In the genomic region with DNA sequence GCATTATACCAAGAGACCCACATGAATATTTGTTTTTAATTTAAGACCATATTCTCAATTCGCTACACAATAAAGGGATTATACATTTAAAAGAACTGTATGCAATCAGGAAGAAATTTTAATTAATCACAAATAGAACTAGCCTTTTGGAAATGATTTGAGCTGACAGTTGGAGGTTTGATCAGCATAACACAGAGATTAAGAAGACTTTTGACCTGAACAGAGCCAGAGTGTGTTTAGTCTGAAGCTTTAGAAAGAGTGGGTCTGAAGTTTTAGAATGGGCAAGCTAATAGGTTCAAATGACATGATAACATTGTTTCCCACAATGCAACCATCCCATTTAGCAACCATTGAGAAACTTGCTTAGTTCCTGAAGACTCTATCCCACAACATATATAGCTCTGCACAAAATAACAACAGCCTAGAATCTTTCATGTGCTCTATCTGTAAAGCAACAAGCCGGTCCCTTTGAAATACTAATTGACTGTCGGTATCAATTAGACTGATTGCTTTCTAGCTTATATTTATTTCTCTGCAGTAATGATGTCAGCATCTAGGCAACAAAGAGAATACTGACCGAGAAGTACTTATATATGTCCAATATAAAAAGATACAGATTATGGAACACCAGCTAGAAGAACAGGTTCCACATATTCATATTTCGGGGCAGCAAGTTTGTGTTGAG, we compare ENCODE assay signal across 34 mouse cellular contexts.
"Had no signal": no experiment of that assay in that cellular context is flagged by ENCODE, and none has a peak within 500 bp of the region (broad histone marks: within the 10 kb centered on the region; RNA-seq: fewer than 3 reads in every experiment).

No protein-coding gene starts in this region.

- H3K4me2 ChIP-seq: heart, embryonic 11.5 days; heart, embryonic 12.5 days; heart, embryonic 13.5 days; heart, embryonic 15.5 days; hindbrain, embryonic 12.5 days; hindbrain, embryonic 13.5 days; hindbrain, embryonic 14.5 days; hindbrain, embryonic 15.5 days; intestine, embryonic 15.5 days had no signal

- H3K27ac ChIP-seq: heart, embryonic 13.5 days; heart, embryonic 15.5 days; hindbrain, embryonic 10.5 days; hindbrain, embryonic 12.5 days; hindbrain, embryonic 13.5 days; hindbrain, embryonic 14.5 days; hindbrain, embryonic 15.5 days; hindbrain, postnatal 0 days; intestine, embryonic 15.5 days; kidney, postnatal 0 days; layer of hippocampus, adult 2 months; left cerebral cortex, adult 2 months had no signal

- H3K36me3 ChIP-seq: heart, embryonic 12.5 days; heart, embryonic 13.5 days; heart, embryonic 15.5 days; hindbrain, embryonic 10.5 days; hindbrain, embryonic 12.5 days; hindbrain, embryonic 13.5 days; hindbrain, embryonic 15.5 days; intestine, embryonic 15.5 days had no signal

- ATAC-seq: hindbrain, embryonic 16.5 days; hindbrain, postnatal 0 days; inflammation-experienced regulatory T-cells, adult 6 months; intestine, embryonic 15.5 days; intestine, embryonic 16.5 days; intestine, postnatal 0 days had no signal

- H3K4me3 ChIP-seq: heart, embryonic 12.5 days; heart, embryonic 13.5 days; heart, embryonic 15.5 days; hindbrain, embryonic 10.5 days; hindbrain, embryonic 12.5 days; hindbrain, embryonic 13.5 days; hindbrain, embryonic 15.5 days; intestine, embryonic 15.5 days; layer of hippocampus, adult 2 months; left cerebral cortex, adult 2 months had no signal

- H3K27me3 ChIP-seq: heart, embryonic 12.5 days; heart, embryonic 13.5 days; heart, embryonic 15.5 days; hindbrain, embryonic 12.5 days; hindbrain, embryonic 13.5 days; hindbrain, embryonic 15.5 days; intestine, embryonic 15.5 days had no signal

- H3K9ac ChIP-seq: heart, embryonic 12.5 days; heart, embryonic 13.5 days; heart, embryonic 15.5 days; hindbrain, embryonic 12.5 days; hindbrain, embryonic 13.5 days; hindbrain, embryonic 14.5 days; hindbrain, embryonic 15.5 days; intestine, embryonic 15.5 days had no signal

- H3K4me1 ChIP-seq: heart, embryonic 12.5 days; heart, embryonic 13.5 days; heart, embryonic 15.5 days; hindbrain, embryonic 10.5 days; hindbrain, embryonic 12.5 days; hindbrain, embryonic 13.5 days; hindbrain, embryonic 15.5 days; intestine, embryonic 15.5 days had no signal

- H3K9me3 ChIP-seq: heart, embryonic 12.5 days; heart, embryonic 13.5 days; heart, embryonic 15.5 days; hindbrain, embryonic 10.5 days; hindbrain, embryonic 12.5 days; hindbrain, embryonic 13.5 days; hindbrain, embryonic 15.5 days; intestine, embryonic 15.5 days had no signal

- DNase-seq: heart, postnatal 10 days; heart, postnatal 14 days; heart, postnatal 36 days; heart, postnatal 4 days; kidney, adult 11 months; kidney, adult 18-20 months; kidney, adult 2 months; kidney, adult 8-10 months; kidney, adult 9 months; kidney, postnatal 10 days; kidney, postnatal 14 days; kidney, postnatal 25 days; kidney, postnatal 36 days; kidney, postnatal 4 days; layer of hippocampus, adult 9-11 months; layer of hippocampus, postnatal 36 days had no signal
